Mouse (Mus musculus) brain, embryonic 18.5 days (tissue): ENCODE data around the gene Errfi1.

Experiments
- DNase-seq: peaks from one replicate; pipeline ENCODE4 v3.0.0-alpha.2; 2012; ENCODE audit warnings: low read depth, low spot score

The Errfi1 gene

GRCm38 (mm10) chr4:150853680-150854461, at the start of gene Errfi1:
TSS of gene Errfi1 (plus strand) at chr4:150853919.
- DNase-seq, result no peak

DNA sequence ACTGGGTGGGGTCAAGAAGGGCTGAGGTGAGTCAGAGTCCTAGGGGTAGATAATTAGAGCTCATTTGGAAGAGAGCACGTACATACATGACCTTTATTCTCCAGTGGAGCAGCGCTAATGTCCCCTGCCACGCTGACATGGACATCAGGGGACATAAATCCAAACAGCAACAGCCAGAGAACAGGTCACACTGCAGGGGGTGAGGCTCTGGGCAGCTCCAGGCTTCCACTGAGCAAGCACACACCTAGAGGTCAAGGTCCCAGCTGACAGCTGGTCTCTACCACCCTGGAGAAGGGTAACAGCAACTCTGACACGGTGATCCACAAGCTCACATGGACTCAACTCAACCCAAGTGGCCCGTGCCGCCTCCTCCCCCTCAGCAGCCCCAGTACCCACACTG, 49.5 kb upstream of the Errfi1 start:
- DNase-seq, result no peak

- DNase-seq, result no peak
These were observed 45.8 kb upstream of the Errfi1 start for GRCm38 (mm10) chr4:150807727-150808470.

DNA sequence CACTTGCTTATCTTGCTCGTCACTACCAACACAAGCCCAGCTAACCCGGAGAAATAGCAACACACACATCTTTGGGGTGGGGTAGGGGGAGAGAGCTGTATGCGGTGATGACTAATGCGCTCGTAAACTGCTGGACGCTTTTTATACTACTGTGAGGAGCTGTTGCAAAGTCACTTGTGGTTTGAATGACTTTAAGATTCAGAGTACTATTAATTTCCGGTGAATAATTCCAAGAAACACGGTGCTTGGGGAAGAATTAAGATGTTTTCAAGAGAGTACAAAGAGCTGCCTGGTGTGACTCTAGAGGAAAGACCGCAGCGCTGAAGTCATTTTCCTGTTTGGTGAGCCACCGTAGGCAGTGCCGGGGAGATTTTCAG, 45.3 kb upstream of the Errfi1 start:
- DNase-seq, result no peak

- no peak for DNase-seq
These were observed 44.4 kb upstream of the Errfi1 start for GRCm38 (mm10) chr4:150809323-150809722.

DNA sequence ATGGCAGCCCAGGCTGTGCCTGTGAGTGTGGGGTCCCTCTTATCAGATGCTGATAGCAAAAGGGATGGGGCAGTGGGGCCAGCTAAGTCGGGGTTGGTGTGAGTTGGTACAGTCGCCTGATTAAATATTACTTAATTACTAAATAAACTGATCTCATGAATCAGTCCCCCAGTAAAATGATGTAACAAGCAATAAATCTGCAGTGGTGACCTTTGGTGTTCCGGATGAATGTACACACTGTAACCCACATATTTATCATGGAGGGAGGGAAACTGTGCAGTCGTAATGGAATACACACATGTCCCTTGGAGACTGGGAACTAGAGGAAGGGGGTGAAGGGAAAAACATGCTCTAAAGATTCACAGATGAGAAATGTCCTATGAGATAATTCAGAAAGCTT, 38.6 kb upstream of the Errfi1 start:
- DNase-seq, result no peak

- no peak for DNase-seq
These were observed 37.2 kb upstream of the Errfi1 start for GRCm38 (mm10) chr4:150816414-150816951.

GRCm38 (mm10) chr4:150819126-150819910, 34.4 kb upstream of the Errfi1 start:
- DNase-seq, result no peak

- no peak for DNase-seq
These were observed 32.3 kb upstream of the Errfi1 start for GRCm38 (mm10) chr4:150821381-150821780.

DNA sequence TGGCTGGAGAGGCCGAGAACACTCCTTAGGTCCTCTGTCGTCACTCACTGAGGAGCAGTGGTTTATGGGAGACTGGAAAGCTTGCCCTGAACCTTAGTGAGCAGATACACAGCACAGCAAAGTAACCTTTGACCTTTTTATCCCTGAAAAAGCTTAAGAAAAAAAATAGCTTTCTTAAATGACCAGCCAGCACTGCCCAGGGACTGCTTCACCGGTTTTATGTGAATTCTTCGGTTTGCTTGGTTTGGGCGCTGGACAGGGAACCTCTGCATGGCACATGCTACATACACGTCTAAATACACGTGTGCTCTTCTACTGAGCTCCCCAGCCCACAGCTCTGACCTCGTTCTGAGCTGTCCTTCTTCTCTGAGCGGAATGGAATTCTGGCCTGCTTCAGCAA, 31.1 kb upstream of the Errfi1 start:
- DNase-seq, result no peak

DNA sequence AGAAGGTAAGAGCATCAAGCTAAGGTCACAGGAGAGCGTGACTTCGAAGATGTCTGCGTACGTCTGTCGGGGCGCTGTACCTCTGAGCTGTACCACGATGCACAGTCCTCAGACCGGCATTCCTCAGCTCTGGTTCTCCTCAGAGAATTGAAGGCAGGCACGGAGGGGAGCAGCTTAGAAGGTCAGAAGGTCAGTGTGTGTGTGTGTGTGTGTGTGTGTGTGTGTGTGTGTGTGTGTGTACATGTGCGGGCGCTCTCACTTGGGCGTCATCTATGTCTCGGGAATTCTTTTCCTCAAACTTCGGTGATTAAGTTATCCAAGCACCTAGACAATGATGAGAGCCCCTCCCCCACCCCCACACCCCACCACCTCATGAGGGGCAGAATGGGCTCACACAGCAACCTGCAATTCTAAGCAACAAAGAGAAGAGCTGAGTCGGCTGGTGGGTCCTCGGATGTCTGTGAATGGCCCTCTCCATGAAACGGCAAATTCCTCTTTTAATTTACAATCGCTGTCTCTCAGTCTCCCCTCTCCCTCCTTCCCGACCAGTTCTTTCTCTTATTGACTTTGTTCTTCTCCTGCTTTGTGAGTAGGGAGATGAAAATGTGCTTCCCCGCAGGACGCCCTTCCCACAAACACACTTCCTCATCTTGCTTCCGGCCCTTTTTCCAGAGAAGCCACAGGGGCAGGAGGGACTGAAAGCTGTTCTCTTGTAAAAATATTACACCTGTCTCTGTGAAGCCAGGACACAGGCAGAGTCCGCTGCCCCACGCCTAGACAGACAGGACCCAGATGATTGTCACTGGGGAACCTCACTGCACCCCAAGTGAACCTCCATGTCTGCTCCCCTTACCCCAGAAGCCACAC, 29.9 kb upstream of the Errfi1 start:
- no peak for DNase-seq

DNA sequence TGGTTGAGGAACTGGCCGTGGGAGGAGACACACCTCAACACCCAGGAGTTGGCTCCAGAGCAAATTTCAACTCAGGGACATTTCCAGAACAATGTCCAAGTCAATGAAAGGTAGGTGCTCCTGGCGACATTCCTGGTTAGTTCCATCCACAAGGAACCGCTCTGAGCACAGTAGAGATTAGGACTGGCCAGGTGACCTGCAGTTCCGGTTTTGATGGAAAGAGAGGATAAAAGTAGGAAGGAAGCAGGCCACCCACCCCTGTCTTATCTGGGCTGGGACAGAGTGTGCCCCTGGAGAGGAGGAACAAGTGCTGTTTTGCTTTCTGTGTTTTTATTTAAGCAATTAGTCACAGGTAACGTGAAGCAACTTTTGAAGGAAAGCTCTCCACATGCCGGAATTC, 28.8 kb upstream of the Errfi1 start:
- DNase-seq, result no peak

GRCm38 (mm10) chr4:150825531-150825930, 28.2 kb upstream of the Errfi1 start:
- no peak for DNase-seq

- no peak for DNase-seq
These were observed 22.4 kb upstream of the Errfi1 start for GRCm38 (mm10) chr4:150831321-150831720.

DNA sequence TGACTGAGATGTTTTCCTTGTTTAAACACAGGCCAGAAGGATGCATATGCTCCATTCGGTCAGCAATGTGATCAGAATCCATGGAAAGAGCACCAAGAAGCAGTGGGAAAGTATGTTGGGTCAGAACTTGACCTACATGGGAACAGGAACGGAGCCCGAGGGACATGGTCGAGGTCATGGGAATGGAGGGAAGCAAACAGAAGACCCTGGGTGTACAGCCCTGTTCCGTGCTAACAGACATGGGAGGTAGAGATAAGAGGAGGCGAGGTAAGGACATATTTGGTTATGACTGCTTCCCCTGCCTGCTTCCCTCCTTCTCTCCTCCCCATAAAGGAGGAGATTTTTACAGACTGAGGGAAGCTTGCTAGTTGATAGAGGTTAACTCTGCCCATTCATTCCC, 21.8 kb upstream of the Errfi1 start:
- DNase-seq, result no peak

- no peak for DNase-seq
These were observed 18.6 kb upstream of the Errfi1 start for GRCm38 (mm10) chr4:150835163-150835562.

DNA sequence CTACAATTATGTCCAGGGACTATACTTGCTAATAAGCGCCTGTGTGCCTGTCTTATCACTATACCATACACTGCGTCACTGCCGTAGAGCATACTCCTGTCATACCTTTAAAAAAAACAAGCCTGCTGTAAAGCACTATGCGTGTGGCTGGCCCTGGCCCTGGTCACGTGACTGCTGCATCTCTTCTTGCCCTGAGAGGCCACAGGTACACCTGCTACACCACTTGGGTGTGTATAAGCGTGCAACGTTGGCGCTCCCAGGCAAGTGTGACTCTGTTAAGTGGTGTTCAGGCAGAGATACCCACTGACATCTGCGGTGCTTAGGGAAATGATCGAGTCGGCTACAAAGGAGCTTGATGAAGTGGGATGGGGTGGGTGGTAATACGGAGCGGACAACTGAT, 17.5 kb upstream of the Errfi1 start:
- no peak for DNase-seq

DNA sequence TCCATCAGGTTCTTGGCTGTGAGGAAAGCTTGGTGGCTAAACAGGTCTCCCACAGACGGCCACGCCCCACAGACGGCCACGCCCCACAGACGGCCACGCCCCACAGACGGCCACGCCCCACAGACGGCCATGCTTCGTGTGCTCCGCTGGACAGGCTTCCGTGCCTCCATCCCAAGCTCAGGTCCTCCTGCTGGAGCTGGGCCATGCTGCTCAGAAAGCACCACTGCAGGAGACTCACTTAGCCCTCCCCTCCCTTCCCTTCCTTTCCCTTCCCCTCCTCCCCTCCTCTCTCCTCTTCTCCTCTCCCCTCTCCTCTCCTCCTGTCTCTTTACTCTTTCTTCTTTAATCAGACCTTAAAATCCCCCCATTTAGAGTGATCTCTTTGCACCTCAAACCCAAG, 16.8 kb upstream of the Errfi1 start:
- no peak for DNase-seq

GRCm38 (mm10) chr4:150837458-150837857, 16.3 kb upstream of the Errfi1 start:
- DNase-seq, result no peak

- no peak for DNase-seq
These were observed 11.7 kb upstream of the Errfi1 start for GRCm38 (mm10) chr4:150842045-150842444.

GRCm38 (mm10) chr4:150843181-150843580, 10.5 kb upstream of the Errfi1 start:
- DNase-seq, result no peak
